Mouse (Mus musculus) bone marrow macrophage, adult 2 months (primary cell): ENCODE results near the gene Plekhg1.

Source experiments
- CTCF ChIP-seq: IDR thresholded peaks from 2 replicates; pipeline ENCODE4 v1.5.1; 2012; ENCODE audit warnings: low read depth, mild to moderate bottlenecking, low read length, moderate library complexity
- POLR2A ChIP-seq: IDR thresholded peaks from 2 replicates; pipeline ENCODE4 v1.6.1; 2012; ENCODE audit warnings: mild to moderate bottlenecking, low read depth, low read length, borderline replicate concordance

DNA sequence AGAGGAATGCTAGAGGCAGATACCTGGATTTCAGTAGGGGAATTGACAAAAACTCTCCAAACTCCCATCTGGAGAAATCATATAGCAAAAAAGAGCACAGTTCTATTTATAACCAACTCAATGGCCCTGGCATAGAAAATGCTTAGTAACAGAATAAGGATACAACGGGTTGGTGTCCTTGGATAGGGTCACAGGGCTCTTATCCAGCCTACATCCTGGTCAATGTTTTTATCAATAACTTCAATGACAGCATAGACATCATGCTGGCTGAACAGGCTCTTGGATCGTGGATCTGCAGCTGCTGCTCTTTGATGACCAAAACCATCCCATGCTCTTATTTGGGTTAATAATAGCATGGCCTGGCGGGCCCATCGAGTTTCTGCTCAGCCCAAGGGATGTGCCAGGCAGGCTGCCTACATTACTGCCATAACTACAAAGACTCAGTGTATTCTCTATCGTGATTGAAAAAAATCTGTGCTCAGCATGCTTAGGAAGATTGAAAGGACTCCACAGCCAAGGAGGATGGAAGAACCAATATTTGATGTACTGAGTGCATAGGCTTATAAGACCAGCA is 44.7 kb upstream of the Plekhg1 start:
- TF ChIP-seq CTCF (no peak), POLR2A (no peak)
